Mouse (Mus musculus) lung, postnatal 10 days (tissue): ENCODE data around the gene Spdef.

ENCODE experiments used
- DNase-seq: peaks from one replicate; pipeline ENCODE4 v3.0.0; 2021

The Spdef gene

GRCm38 (mm10) chr17:27728770-27729169 is at the start of gene Spdef:
Spdef (minus strand) TSS chr17:27728955.
- no peak for DNase-seq

DNA sequence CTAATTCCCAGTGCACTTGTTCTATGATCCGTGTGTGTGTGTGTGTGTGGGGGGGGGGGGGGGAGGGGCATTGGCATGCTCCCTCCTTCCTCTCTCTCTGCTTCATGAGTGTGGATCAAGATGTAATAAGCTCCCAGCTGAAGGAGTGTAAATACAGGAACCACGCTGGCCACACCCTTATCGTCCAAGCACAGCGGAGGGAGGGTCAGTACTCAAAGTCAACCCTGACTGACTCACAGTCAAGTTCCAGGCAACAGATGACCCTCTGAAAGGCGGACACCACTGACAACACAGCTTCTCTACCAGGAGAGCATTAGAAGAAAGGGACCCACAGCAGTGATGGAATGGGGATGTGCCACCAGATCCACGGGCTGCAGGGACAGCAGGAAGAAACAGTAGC is 49.1 kb upstream of the Spdef start:
- DNase-seq: peak; percentile 59

DNA sequence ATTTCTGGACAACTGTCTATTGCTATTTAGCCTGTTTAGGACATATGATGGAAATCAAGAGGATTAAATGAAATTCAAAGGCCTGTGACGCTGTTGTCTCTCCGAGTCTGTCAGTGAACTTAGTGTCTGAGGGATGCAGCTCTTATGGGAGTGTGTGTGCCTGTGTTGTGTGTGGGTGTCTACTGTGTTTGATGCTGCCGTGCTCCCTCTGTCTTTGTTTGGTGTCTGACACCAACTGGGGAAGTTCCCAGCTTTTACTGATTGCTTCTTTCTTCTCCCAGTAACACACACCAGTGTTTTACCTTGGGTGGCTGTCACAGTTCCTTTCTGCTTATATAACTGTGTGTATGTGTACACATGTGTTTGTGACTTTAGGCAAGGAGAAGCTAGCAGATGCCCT is 45.4 kb upstream of the Spdef start:
- DNase-seq: no peak

DNA sequence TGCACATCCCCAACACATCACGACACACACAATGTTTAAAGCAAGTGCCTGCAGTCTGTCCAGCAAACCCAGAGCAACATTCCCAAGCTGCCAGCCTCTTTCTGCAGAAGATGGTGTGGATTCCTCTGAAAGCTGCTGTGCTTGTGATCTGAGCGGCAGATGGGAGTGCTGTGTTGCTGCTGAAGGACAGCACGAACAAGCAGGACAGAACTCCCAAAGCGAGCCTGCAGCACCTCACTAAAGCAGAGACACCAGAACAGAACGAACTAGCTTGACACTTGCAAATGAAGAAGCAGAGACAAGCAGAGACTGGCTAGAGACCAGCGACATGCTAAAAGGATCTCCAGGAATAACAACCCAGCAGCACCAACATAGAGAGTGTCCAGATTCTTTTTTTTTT is 42.9 kb upstream of the Spdef start:
- DNase-seq: no peak

DNA sequence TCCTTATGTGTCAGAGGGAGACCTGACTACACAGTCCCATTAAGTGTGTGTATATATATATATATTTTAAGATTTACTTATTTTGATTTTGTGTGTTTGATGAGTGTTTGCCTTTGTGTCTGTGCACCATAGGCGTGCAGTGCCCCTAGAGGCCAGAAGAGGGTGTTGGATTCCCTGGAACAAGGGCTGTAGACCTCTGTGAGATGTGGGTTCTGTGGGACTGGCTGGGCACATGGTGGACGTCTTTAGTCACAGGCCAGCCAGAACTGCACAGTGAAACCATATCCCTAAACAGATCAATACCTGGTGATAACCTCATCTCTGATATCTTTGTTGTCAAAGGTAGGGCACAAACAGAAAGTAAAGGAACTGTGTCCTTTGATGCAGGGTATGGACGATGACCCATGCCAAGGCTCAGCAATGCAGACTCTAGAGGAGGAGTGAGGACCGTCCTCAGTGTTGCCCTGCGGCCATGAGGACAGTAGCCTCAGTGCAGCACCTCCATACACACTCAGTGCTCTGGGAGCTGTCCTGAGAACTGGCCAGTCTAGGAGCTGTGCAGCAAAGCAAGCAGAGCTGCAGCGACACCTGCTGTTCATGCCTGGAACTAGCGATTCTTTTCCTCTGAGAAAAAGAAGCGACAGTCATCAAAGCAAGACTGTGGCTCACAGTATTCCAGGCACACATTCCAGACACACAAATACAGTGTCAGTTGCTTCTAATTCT is 40.2 kb upstream of the Spdef start:
- DNase-seq: peak; percentile 77

DNA sequence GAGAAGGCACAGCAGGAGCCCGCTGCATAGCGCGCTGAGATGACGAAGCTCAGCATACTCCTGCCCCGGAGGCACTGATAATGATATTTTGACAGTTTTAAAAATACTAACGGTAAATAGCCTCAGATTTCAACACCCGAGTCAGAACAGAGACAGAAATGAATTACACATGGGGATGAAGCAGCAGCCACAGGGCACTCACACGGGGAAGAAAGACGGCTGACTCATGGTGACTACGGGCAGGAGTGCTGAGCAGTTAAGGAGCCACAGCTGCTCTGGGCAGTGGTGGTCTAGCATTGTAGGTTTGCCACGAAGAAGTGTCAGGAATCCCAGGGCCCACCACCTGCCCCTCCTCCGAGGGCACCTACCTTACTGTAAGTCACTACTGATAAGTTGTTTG is 38.8 kb upstream of the Spdef start:
- DNase-seq: no peak

DNA sequence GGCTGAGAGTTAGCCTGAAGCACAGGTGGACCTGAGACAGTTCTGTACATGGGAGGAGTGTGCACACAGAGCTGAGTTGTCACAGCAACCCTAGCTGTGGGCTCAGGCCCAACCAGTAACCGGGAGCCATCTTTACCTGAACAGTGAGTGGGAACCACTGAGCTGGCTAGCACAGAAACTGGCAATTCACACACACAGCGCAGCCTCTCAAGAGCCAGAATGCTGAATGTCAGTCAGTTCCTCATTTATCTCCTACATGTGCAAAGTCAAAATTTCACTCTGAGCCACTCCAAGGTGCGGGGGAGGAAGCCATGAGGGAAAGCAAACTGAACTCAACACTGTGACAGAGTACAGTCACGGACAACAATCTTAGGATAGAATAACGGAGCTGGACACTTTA is 38.4 kb upstream of the Spdef start:
- DNase-seq: no peak

GRCm38 (mm10) chr17:27765066-27765465 is 36.3 kb upstream of the Spdef start:
- DNase-seq: no peak

- DNase-seq: no peak
Observed at GRCm38 (mm10) chr17:27764453-27764852, 35.7 kb upstream of the Spdef start.

DNA sequence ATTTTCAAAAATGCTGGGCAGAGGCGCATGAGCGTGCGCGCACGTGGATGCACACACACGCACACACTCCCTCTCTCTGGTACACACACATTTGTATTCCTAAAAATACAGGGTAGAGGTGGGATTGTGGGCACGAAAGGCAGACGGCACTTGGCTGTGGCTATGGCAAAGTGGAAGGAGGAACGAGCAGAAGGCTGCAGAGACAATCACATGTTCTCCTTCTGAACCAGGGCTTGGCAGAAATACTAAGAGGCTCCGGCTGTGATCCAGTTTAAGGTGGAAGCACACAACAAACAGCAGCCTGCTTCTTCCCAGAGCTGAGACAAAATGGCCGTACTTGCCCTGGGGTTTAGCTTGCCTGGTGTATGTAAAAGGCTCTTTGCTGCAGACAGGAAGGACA is 34.1 kb upstream of the Spdef start:
- DNase-seq: no peak

- peak; percentile 91 for DNase-seq
Observed at GRCm38 (mm10) chr17:27761639-27762336, 33.0 kb upstream of the Spdef start.

- DNase-seq: peak; percentile 41
Observed at GRCm38 (mm10) chr17:27760169-27760568, 31.4 kb upstream of the Spdef start.

GRCm38 (mm10) chr17:27751314-27752202 is 22.8 kb upstream of the Spdef start:
- DNase-seq: no peak

- no peak for DNase-seq
Observed at GRCm38 (mm10) chr17:27750451-27750942, 21.7 kb upstream of the Spdef start.

DNA sequence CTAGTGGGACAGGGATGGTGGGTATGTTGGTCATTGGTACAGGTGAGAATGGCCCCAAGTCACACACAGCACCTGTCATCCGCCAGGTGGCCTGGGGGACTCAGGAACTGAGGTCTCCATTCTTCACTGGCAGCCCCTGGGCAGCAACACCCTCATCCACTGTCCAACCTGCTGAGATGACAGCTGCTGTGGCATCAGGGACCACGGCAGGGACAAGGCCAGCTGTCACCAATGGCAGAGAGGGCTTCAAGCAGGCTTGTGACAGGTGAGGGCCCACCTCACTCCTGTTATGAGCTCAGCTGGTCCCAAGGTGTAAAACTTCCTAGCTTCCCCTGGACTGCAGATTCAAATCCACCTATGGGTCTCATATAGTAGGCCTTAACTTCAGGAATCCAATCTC is 19.4 kb upstream of the Spdef start:
- no peak for DNase-seq

DNA sequence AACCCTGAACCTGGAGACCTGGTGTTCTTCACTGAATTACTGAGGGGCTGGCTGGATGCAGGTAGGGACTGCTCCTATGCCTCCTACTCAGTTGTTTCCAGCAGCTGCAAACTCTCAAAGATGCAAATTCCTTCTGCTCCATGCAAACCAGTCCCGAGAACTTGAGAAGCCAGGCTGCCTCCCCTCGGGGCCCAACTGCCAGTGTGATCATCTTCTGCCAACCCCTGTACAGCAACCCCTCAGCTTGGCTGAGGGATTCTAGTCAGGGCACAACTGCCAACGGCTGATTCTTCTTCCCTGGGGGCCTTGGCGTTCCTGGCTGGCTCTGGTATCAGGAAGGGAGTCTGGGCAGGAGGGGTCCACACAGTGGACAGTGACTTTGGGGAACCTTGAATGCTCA is 17.7 kb upstream of the Spdef start:
- DNase-seq: no peak

GRCm38 (mm10) chr17:27740961-27741360 is 12.2 kb upstream of the Spdef start:
- DNase-seq: no peak

DNA sequence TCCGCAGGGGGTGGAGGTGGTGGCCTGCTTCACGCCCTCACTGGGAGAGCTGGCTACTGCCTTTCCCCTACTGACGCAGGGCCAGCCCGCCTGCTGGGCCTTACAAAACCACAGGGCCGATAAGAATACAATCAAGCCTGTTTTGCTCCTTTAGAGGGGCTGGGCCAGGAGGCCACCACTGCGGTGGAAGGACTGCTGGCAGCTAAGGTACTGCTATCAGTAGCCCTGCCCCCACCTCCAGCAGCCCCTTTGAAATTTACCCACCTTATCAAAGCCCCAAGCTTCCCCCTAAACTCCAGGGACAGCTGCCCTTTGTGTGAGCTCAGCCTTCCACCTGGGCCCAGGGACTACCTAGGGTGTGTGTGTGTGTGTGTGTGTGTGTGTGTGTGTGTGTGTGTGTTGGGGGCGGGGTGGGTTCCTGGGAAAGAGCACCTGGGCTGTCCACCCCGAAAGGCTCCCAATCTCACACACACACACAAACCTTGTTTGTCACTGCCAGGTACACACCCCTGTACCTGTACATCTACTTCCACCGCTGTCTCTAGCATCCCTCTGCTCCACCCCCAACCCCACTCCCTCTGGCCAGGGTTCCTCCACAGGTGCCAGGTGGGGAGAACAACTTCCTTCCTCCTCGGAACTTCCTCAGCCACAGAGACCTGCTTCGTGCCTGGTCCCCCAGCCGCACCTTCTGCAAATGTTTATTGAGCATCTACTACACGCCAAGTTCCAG is 5.8 kb upstream of the Spdef start:
- no peak for DNase-seq

GRCm38 (mm10) chr17:27732694-27733093 is 3.9 kb upstream of the Spdef start:
- DNase-seq: no peak

GRCm38 (mm10) chr17:27732152-27732551 is 3.4 kb upstream of the Spdef start:
- DNase-seq: no peak

DNA sequence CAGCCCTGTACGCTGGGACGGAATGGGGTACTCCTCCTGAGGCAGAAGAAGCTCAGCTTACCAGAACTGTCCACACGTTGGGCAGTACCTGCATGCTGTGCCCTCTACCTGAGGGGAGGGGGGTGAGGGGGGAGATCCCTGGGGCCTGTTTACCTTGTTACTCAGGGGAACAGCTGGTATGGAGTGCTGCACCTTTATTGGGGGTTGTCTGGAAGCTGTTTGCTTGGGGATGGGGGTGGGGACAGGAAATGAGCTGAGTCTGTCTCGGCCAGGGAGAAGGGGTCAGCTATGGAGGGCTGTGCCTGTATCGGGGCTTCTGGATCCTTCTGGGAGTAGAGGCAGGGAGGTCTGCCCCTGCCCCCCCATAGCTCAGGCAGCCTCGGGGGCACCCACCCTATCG is 2.2 kb downstream of the Spdef start:
- DNase-seq: no peak

- peak; percentile 31 for DNase-seq
Observed at GRCm38 (mm10) chr17:27725412-27725811, 3.3 kb downstream of the Spdef start.

DNA sequence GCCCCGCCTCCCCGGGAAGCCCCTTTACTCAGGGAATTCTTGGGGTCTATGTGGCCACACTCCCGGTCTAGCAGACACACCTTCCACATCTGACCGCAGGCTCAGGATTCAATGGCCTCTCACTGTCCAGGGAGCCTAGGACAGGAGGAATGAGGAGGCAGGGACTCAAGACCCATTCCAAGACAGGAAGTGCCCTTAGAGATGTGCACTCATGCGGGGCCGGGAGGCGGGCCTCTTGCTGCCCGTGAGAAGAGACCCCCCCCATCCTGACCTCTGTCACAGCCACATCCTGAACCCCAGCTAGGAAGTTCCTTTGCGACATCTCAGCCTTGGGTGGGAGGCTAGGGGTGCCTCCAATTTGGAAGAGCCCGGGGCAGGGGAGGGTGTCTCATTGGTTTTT is 3.7 kb downstream of the Spdef start:
- no peak for DNase-seq
